Mouse (Mus musculus): ENCODE data around the gene Elovl7. TPM values are rescaled to one million over a fixed set of nuclear protein-coding genes. Genes with fewer than 3 reads are reported as not detected.

Gene Elovl7
- 1 to 10 TPM; 5.1 to 5.8 TPM for total RNA-seq (2021)
- long read RNA-seq, experiment 1, full-length matches to known transcripts, result 7 of 8 reads
- long read RNA-seq, experiment 1, partial matches to known transcripts, result 0 of 8 reads
- long read RNA-seq, experiment 1, other reads (novel, unspliced or antisense), result 1 of 8 reads
- long read RNA-seq, experiment 2, full-length matches to known transcripts, result 3 of 3 reads
- long read RNA-seq, experiment 2, partial matches to known transcripts, result 0 of 3 reads
- long read RNA-seq, experiment 2, other reads (novel, unspliced or antisense), result 0 of 3 reads

DNA sequence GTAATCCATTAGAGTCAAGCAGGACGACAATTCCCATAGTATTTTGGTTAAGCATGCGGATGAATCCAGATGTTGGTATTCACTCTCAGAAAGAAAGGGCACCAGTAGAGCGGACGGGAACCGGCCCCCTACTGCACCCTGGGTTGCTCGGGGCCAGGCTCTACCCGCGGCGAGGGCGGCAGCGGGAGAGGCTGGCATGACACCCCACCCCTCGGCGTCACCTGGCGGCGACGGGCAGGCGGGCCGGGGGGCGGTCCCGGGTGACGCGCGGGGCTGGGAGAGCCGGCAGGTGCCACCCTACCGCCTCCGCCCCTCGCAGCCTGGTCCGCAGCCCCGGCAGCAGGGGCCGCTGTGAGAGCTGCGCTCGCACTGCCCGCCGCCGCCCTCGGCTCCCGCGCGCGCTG, at the start of gene Elovl7:
Elovl7 (plus strand) TSS at position 324 of the 404 bp plus-strand sequence.
- Histone ChIP-seq H3K27ac (peak within 1 kb of the TSS; percentile 87), H3K4me3 (peak within 1 kb of the TSS; percentile 61)
- peak; percentile 80 to 82 for DNase-seq (ENCODE audit: low spot score in 2 of 2)
- TF ChIP-seq CTCF (conservative IDR thresholded peaks at IDR 0.05), result peak; percentile 58

DNA sequence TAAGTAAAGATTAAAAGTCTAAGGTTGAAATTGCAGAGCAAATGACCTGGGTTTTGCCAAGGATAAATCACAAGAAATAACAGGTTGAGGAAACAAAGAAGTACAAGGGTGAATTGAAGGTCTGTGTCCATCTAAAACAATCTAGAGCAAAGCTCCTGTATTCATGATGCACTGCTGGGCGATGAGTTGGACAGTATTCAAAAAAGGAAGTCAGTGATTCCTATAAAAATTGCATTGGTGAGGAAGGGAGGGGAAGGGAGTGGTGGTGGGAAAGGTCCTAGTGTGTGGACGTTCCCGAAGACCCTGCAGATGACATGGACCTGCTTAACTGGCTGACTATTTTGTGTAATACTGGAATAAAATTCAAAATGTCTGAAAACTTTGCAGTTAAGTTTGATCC, 49.6 kb upstream of the Elovl7 start:
- no peak for DNase-seq (ENCODE audit: low spot score in 2 of 2)
- TF ChIP-seq CTCF (conservative IDR thresholded peaks at IDR 0.05), result no peak
- Histone ChIP-seq H3K4me3 (no peak overlapping the region), H3K27ac (no peak overlapping the region)

DNA sequence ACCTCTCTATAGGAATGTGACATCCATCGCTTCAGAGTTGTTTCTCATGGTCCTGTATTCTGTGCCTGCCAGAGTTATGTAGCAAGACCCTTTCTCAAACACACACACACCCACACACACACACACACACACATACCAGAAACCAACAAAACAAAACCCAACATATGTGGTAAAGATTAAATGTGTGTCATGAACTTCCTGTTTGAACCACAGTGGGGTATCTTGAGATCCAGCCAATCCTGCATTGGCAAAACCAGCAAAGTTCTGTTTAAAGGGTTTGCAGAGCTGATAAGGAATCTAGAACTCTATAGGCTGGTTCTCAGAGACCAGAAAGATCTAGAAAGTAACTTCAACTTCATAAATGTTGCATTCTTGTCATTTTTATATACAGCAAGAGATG, 44.2 kb upstream of the Elovl7 start:
- Histone ChIP-seq H3K4me3 (no peak overlapping the region), H3K27ac (no peak overlapping the region)
- DNase-seq (ENCODE audit: low spot score in 2 of 2), result no peak
- no peak for TF ChIP-seq CTCF (conservative IDR thresholded peaks at IDR 0.05)

DNA sequence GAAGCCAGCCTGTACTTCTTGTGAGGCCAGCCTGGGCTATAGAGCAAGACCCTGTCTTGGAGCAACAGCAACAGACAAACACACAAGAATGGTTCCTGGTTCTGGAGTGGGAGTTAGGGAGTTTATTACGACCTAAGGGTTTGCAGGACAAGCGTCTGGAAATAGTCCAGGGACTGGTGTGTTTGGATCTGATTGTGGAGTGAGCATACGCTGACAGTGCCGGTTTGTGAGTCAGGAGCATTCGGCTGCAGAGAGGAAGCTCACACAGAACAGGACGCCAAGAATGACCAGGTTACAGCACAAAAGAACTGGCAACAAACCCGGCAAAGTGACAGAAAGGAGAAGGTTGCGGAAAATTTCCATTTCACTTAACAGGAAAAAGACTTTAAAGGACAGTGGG, 43.7 kb upstream of the Elovl7 start:
- TF ChIP-seq CTCF (conservative IDR thresholded peaks at IDR 0.05), result no peak
- no peak for DNase-seq (ENCODE audit: low spot score in 2 of 2)
- Histone ChIP-seq H3K27ac (no peak overlapping the region), H3K4me3 (no peak overlapping the region)

DNA sequence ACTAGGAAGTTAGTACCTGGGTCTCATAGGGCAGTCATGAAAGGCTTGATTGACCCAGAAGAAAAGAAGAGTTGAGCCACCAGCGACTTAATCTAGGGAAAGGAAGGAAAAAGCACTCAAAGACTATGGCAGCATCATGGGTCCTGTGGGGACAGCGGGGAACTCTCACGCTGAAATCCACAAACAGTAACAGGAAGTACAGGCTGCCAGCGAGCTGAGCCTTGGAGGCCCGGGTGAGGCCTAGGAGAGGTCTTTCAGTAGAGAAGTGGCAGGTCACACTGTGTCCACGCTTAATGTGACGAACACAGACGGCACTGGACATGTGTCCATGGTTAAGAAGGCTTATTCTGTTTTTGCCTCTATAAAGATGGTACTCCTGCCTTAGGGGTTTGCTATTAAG, 34.6 kb upstream of the Elovl7 start:
- no peak for TF ChIP-seq CTCF (conservative IDR thresholded peaks at IDR 0.05)
- Histone ChIP-seq H3K4me3 (no peak overlapping the region), H3K27ac (no peak overlapping the region)
- DNase-seq (ENCODE audit: low spot score in 2 of 2), result no peak

DNA sequence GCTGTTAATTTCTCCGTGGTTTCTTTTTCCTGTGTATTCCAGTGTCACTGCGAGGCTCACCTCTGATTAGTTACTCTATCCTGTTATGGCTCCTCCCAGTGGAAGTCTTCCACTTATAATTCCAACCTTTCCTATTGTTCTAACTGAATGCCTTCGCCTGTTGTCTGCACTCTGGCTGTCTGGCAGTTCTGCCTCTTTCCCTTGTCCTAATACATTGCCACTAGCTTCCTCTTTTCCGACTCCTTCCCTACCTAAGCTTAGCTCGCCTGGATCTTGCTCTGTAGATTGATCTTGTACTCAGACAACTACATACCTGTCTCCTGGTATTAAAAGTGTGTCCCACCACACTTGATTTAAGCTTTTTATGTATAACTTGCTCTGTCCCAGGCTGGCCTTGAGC, 33.4 kb upstream of the Elovl7 start:
- no peak for DNase-seq (ENCODE audit: low spot score in 2 of 2)
- TF ChIP-seq CTCF (conservative IDR thresholded peaks at IDR 0.05), result no peak
- Histone ChIP-seq H3K27ac (no peak overlapping the region), H3K4me3 (no peak overlapping the region)

DNA sequence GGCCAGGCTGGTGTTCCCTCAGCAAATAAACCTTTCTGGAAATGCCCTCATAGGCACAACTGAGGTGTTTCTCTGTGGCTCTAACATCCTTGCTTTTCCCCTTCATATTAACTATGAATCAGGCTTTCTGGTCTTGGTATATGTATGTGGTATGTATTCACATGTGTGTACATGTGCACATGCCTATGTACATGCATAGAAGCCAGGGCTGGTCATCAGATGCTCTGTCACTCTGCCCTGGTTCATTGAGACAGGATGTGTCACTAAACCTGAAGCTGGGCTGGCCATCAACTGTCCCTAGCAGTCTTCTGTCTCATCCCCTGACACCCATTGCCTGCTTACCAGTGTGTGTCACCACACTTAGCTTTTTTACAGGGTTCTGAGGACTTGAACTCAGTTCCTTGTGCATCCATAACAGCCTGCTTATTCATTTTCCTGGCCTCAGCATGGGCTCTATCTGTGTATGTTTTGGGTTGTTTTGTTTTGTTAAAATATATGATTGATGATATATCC, 29.4 kb upstream of the Elovl7 start:
- TF ChIP-seq CTCF (conservative IDR thresholded peaks at IDR 0.05), result no peak
- no peak overlapping the region for H3K4me3 ChIP-seq
- no peak overlapping the region for H3K27ac ChIP-seq
- no peak for DNase-seq (ENCODE audit: low spot score in 2 of 2)

DNA sequence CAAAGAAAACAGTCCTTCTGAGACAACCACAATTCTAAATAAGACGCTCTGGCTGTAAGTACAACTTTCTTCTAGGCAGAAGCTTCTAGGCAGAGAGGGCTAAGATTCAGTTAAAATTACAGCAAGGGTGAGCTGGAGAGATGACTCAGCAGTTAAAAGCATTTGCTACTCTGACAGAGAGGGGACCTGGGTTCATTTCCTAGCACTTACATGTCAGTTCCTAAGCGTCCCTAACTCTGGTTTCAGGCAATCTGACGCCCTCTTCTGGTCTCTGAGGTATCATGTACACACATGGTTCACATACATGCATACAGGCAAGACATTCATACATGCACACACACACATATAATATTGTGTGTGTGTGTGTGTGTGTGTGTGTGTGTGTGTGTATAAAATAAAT, 28.7 kb upstream of the Elovl7 start:
- no peak overlapping the region for H3K27ac ChIP-seq
- no peak overlapping the region for H3K4me3 ChIP-seq
- DNase-seq (ENCODE audit: low spot score in 2 of 2), result no peak
- TF ChIP-seq CTCF (conservative IDR thresholded peaks at IDR 0.05), result no peak

DNA sequence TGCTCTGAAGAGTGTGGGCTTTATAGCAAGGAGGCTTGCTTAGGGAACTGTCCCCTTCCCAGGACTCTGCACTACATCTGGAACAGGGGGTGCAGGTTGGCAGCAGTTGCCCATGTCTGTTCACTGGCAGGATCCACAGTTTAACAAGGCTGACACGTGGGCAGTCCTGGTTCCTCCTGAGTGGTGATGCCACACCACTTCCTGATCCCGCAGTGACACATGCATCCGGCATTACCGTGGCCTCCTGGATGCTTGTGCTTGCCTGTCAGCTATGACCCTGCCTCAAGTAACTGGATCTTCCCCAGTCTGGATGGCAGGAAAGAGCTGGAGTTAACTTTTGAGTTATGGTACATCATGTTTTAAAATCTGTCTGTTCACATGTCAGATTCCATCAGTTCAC, 26.2 kb upstream of the Elovl7 start:
- Histone ChIP-seq H3K4me3 (no peak overlapping the region), H3K27ac (no peak overlapping the region)
- no peak for TF ChIP-seq CTCF (conservative IDR thresholded peaks at IDR 0.05)
- no peak for DNase-seq (ENCODE audit: low spot score in 2 of 2)

DNA sequence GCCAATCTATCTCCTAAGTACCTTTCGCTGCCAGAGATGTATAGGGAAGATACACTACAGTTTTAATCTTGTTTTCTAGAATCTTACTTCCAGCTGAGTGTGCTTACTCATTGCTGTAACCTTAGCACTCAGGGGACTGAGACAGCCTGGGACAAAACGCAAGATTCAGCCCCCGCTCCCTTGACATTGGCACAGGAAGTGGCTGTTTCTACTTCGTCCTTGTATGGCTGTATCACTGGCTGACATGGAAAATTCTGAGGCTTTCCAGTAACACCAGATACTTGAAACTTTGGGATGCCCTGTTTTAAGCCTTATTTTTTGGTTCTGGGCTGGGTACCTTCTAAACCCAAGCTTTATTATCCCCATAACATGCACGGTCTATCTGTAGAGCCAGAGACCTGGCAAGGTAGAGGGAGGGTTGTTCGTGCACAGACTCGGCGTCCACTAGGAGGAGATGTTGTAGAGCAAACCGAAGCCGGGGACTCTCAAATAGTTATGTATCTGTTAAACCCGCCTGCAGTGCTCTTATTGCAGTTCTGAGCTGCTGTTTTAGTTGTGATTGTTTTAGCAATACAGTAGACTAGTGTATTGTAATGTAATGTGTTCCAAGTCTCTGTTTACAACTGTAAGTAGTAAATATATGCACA, 23.0 kb upstream of the Elovl7 start:
- Histone ChIP-seq H3K4me3 (no peak overlapping the region), H3K27ac (no peak overlapping the region)
- peak; percentile 64 to 67 for DNase-seq (ENCODE audit: low spot score in 2 of 2)
- peak; percentile 89 for TF ChIP-seq CTCF (conservative IDR thresholded peaks at IDR 0.05)

DNA sequence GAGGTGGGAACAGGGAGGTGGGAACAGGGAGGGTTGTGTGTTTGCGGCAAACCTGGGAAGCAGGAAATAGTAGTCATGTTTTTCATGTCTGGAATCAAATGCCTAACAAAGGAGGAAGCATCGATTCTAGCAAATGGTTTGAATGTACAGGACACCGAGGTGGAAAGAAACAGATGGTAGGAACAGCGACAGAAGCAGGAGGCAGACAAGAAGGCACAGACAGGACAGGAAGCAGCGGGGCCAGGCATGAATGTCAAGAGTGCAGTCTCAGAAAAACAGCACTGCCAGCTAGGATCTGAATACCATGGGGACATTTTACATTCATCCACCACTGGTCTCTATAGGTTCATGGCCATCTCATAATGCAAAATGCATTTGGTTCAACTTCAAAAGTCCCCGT, 18.7 kb upstream of the Elovl7 start:
- H3K27ac ChIP-seq, result no peak overlapping the region
- no peak for DNase-seq (ENCODE audit: low spot score in 2 of 2)
- H3K4me3 ChIP-seq, result no peak overlapping the region
- no peak for TF ChIP-seq CTCF (conservative IDR thresholded peaks at IDR 0.05)

DNA sequence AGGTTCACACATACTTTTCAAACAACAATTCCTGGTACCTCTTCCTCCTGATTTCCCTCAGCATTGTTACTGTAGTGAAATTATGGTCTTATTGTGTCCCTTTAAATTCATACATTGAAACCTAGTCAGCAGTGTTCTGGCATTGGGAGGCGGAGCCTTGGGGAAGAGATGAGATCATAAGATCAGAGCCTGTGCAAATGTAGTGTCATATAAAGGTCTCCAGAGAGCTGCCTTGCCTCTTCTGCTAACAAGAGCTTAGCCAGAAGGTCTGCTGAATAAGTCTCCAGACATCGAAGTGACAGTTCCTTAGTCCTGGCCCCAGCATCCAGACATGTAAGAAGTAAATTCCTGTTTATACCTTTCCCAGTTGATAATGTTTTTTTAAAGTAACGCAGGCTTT, 9.3 kb upstream of the Elovl7 start:
- DNase-seq (ENCODE audit: low spot score in 2 of 2), result no peak
- TF ChIP-seq CTCF (conservative IDR thresholded peaks at IDR 0.05), result no peak

DNA sequence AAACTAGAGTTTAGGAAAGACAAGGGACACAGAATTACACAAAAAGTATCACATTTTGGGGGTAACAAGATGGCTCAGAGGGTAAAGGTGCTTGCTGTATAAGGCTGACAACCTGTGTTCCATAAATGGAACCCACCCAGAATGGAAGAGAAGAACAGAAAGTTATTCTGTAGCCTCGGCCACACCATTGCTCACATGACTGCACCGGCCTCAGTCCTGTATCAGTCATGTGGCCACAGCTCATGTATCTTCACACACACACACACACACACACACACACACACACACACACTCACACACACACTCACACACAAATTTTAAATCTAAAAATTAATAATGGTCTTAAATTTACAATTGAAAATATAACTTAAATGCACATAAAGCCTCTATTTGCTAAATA, 6.8 kb upstream of the Elovl7 start:
- Histone ChIP-seq H3K4me3 (no peak overlapping the region), H3K27ac (no peak overlapping the region)
- no peak for TF ChIP-seq CTCF (conservative IDR thresholded peaks at IDR 0.05)
- no peak for DNase-seq (ENCODE audit: low spot score in 2 of 2)

More for the DNA sequence above, 9.3 kb upstream of the Elovl7 start:
- H3K27ac ChIP-seq, result no peak overlapping the region
- no peak overlapping the region for H3K4me3 ChIP-seq

DNA sequence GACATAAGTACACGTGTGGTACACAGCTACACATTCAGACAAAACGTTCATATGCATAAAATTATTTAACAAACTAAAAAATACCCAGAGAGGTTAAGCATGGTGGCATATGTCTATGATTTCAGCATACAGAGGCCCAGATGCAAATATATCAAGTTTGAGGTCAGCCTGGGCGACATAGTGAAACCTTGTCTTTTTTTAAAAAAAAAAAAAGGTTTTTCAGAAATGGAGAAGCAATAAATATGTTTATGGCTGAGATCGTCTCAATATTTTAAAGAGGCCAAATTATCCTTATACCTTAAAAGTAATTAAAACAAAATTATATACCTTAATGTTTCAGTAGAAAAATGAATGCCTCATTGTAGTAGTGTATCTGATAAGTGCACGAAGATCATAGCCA, 6.1 kb upstream of the Elovl7 start:
- no peak for TF ChIP-seq CTCF (conservative IDR thresholded peaks at IDR 0.05)
- H3K4me3 ChIP-seq, result no peak overlapping the region
- no peak overlapping the region for H3K27ac ChIP-seq
- DNase-seq (ENCODE audit: low spot score in 2 of 2), result no peak

Data from layer of hippocampus, adult 2 months (tissue).